Mouse (Mus musculus): Measurements from ENCODE around the gene H2-DMa.

H2-DMa gene

GRCm38 (mm10) chr17:34106555-34106954 lies 12.8 kb upstream of the H2-DMa start:
- DNase-seq, result no peak

- no peak for DNase-seq
Measured at GRCm38 (mm10) chr17:34107109-34107867, 12.1 kb upstream of the H2-DMa start.

GRCm38 (mm10) chr17:34108460-34108859 lies 10.9 kb upstream of the H2-DMa start:
- no peak for DNase-seq

GRCm38 (mm10) chr17:34109038-34109805 lies 10.1 kb upstream of the H2-DMa start:
- no peak for DNase-seq

- DNase-seq, result no peak
Measured at GRCm38 (mm10) chr17:34109806-34110195, 9.5 kb upstream of the H2-DMa start.

GRCm38 (mm10) chr17:34110309-34110708 lies 9.0 kb upstream of the H2-DMa start:
- DNase-seq, result no peak

- DNase-seq, result no peak
Measured at GRCm38 (mm10) chr17:34114114-34114513, 5.2 kb upstream of the H2-DMa start.

- DNase-seq, result no peak
Measured at GRCm38 (mm10) chr17:34116736-34117370, 2.5 kb upstream of the H2-DMa start.

- no peak for DNase-seq
Measured at GRCm38 (mm10) chr17:34117421-34118112, 1.8 kb upstream of the H2-DMa start.

GRCm38 (mm10) chr17:34118113-34118872 lies 1.0 kb upstream of the H2-DMa start:
- peak; percentile 64 for DNase-seq

GRCm38 (mm10) chr17:34118873-34119248 lies 480 bp upstream of the H2-DMa start:
- DNase-seq, result no peak

- peak; percentile 96 for DNase-seq
Measured at GRCm38 (mm10) chr17:34120180-34120723, 911 bp downstream of the H2-DMa start.

- peak; percentile 93 for DNase-seq
Measured at GRCm38 (mm10) chr17:34120814-34121171, 1.5 kb downstream of the H2-DMa start.

- DNase-seq, result peak; percentile 93
Measured at GRCm38 (mm10) chr17:34121172-34121878, 2.0 kb downstream of the H2-DMa start.

GRCm38 (mm10) chr17:34121879-34122187 lies 2.5 kb downstream of the H2-DMa start:
- peak; percentile 84 for DNase-seq

- DNase-seq, result peak; percentile 98
Measured at GRCm38 (mm10) chr17:34122188-34122984, 3.0 kb downstream of the H2-DMa start, which contains the start of gene Brd2. Brd2 (minus strand) TSS chr17:34122634.

- no peak for DNase-seq
Measured at GRCm38 (mm10) chr17:34123111-34123510, 3.8 kb downstream of the H2-DMa start.

- DNase-seq, result no peak
Measured at GRCm38 (mm10) chr17:34123518-34123917, 4.2 kb downstream of the H2-DMa start.

- no peak for DNase-seq
Measured at GRCm38 (mm10) chr17:34124649-34125048, 5.3 kb downstream of the H2-DMa start.

- DNase-seq, result no peak
Measured at GRCm38 (mm10) chr17:34126826-34127420, 7.6 kb downstream of the H2-DMa start.
